Mouse (Mus musculus) testis, postnatal 14 days (tissue): Measurements from ENCODE around the gene Hnrnpm.
"Not testable (repeated sequence)": the region's sequence is repeated elsewhere in the genome, so short reads cannot be mapped to it uniquely, and the experiment has no call there.

Experiments
- DNase-seq: peaks from one replicate; pipeline ENCODE4 v3.0.0; 2021; ENCODE audit warnings: low spot score

The Hnrnpm gene

GRCm38 (mm10) chr17:33686760-33687159 lies at the start of gene Hnrnpm:
Hnrnpm (minus strand) TSS chr17:33686860.
- DNase-seq, result no peak

GRCm38 (mm10) chr17:33733526-33733925 lies 46.9 kb upstream of the Hnrnpm start:
- DNase-seq, result not testable (repeated sequence)

- peak; percentile 62 for DNase-seq
These were observed 46.0 kb upstream of the Hnrnpm start for GRCm38 (mm10) chr17:33732556-33733083.

GRCm38 (mm10) chr17:33729215-33729614 lies 42.6 kb upstream of the Hnrnpm start:
- no peak for DNase-seq

- DNase-seq, result no peak
These were observed 41.7 kb upstream of the Hnrnpm start for GRCm38 (mm10) chr17:33728396-33728795.

- DNase-seq, result no peak
These were observed 33.2 kb upstream of the Hnrnpm start for GRCm38 (mm10) chr17:33719736-33720378.

GRCm38 (mm10) chr17:33718944-33719725 lies 32.5 kb upstream of the Hnrnpm start:
- DNase-seq, result no peak

- peak; percentile 98 for DNase-seq
These were observed 31.8 kb upstream of the Hnrnpm start, which contains the start of gene March2 for GRCm38 (mm10) chr17:33718384-33718881. March2 (minus strand) TSS chr17:33718670.

- DNase-seq, result no peak
These were observed 31.3 kb upstream of the Hnrnpm start for GRCm38 (mm10) chr17:33717982-33718381.

GRCm38 (mm10) chr17:33717246-33717645 lies 30.6 kb upstream of the Hnrnpm start:
- no peak for DNase-seq

- no peak for DNase-seq
These were observed 28.1 kb upstream of the Hnrnpm start for GRCm38 (mm10) chr17:33714779-33715178.

- no peak for DNase-seq
These were observed 26.6 kb upstream of the Hnrnpm start for GRCm38 (mm10) chr17:33713271-33713670.

GRCm38 (mm10) chr17:33709834-33710233 lies 23.2 kb upstream of the Hnrnpm start:
- no peak for DNase-seq

- no peak for DNase-seq
These were observed 16.4 kb upstream of the Hnrnpm start for GRCm38 (mm10) chr17:33703091-33703490.

- no peak for DNase-seq
These were observed 15.5 kb upstream of the Hnrnpm start for GRCm38 (mm10) chr17:33702178-33702577.

- DNase-seq, result no peak
These were observed 8.8 kb upstream of the Hnrnpm start for GRCm38 (mm10) chr17:33695471-33695870.

GRCm38 (mm10) chr17:33685249-33685653 lies 1.4 kb downstream of the Hnrnpm start:
- DNase-seq, result peak; percentile 99

GRCm38 (mm10) chr17:33684671-33685231 lies 1.9 kb downstream of the Hnrnpm start:
- DNase-seq, result peak; percentile 80

- DNase-seq, result no peak
These were observed 4.9 kb downstream of the Hnrnpm start for GRCm38 (mm10) chr17:33681767-33682166.

- DNase-seq, result no peak
These were observed 7.9 kb downstream of the Hnrnpm start for GRCm38 (mm10) chr17:33678771-33679170.

- DNase-seq, result no peak
These were observed 10.6 kb downstream of the Hnrnpm start for GRCm38 (mm10) chr17:33676086-33676485.

GRCm38 (mm10) chr17:33675452-33675851 lies 11.2 kb downstream of the Hnrnpm start:
- DNase-seq, result no peak

- DNase-seq, result no peak
These were observed 12.8 kb downstream of the Hnrnpm start for GRCm38 (mm10) chr17:33673837-33674236.
